Mouse (Mus musculus) stomach, postnatal 0 days (tissue): Measurements from ENCODE around the gene Tll2. TPM values are rescaled to one million over a fixed set of nuclear protein-coding genes. Genes with fewer than 3 reads are reported as not detected.

Experiments
- ATAC-seq: fragments of 200-750 bp; cut with Nextera tagmentation; 2 replicates; pipeline ENCODE4 v1.8.0; 2017; ENCODE audit not compliant: low FRiP score, low TSS enrichment
- DNase-seq: peaks from one replicate; pipeline ENCODE4 v3.0.0-alpha.2; 2016; ENCODE audit warnings: low spot score
- H3K27ac ChIP-seq: fragments of 300-500 bp; sonication (generic); replicated peaks from 2 replicates; pipeline ENCODE4 v1.5.1; 2014; ENCODE audit warnings: mild to moderate bottlenecking, control low read depth
- H3K27me3 ChIP-seq: fragments of 300-500 bp; sonication (generic); 2 replicates; pipeline ENCODE4 v1.6.1; 2014; ENCODE audit warnings: low read length; ENCODE audit not compliant: control insufficient read depth, insufficient read depth
- H3K36me3 ChIP-seq: fragments of 300-500 bp; sonication (generic); 2 replicates; pipeline ENCODE4 v1.6.1; 2014; ENCODE audit warnings: low read length, mixed read lengths; ENCODE audit not compliant: control insufficient read depth, insufficient read depth
- H3K4me1 ChIP-seq: fragments of 300-500 bp; sonication (generic); replicated peaks from 2 replicates; pipeline ENCODE4 v1.6.1; 2014; ENCODE audit warnings: antibody characterized with exemption; ENCODE audit not compliant: control insufficient read depth, insufficient read depth
- H3K4me2 ChIP-seq: fragments of 300-500 bp; sonication (generic); replicated peaks from 2 replicates; pipeline ENCODE4 v1.6.1; 2014; ENCODE audit warnings: low read depth, mild to moderate bottlenecking, control low read depth, moderate library complexity
- H3K4me3 ChIP-seq: fragments of 300-500 bp; sonication (generic); 2 replicates; pipeline ENCODE4 v1.5.1; 2014; ENCODE audit warnings: low read depth, low read length, control low read depth
- H3K9ac ChIP-seq: fragments of 300-500 bp; sonication (generic); 2 replicates; pipeline ENCODE4 v1.6.1; 2014; ENCODE audit warnings: mild to moderate bottlenecking, low read length, control low read depth, mixed read lengths
- H3K9me3 ChIP-seq: fragments of 300-500 bp; sonication (generic); 2 replicates; pipeline ENCODE4 v1.6.1; 2016; ENCODE audit warnings: low read length; ENCODE audit not compliant: control insufficient read depth
- CTCF ChIP-seq: IDR thresholded peaks from 2 replicates; pipeline ENCODE4 v1.5.1; 2016; ENCODE audit warnings: antibody characterized with exemption, low read depth, mild to moderate bottlenecking, moderate library complexity
- EP300 ChIP-seq: optimal IDR thresholded peaks from 2 replicates; pipeline ENCODE3; 2016; ENCODE audit warnings: antibody characterized with exemption
- WGBS: fragments of 180-500 bp; shearing (Covaris S2); extraction: QIAGEN DNeasy Blood & Tissue Kit; methylation state at CpG from one replicate; pipeline ENCODE4 v1.1.7; 2014; 5-methylcytosine and 5-hydroxymethylcytosine counted together
- polyA plus RNA-seq: library from polyadenylated mRNA; unstranded; fragments of >200 nt; fragmentation: Nextera tagmentation; extraction: Ambion mirVana; gene quantifications from 2 replicates; pipeline ENCODE4 v1.2.1, GENCODE M21; 2015

Tll2 gene
- polyA plus RNA-seq, 1 experiment from 2014 or later, result 0.06 TPM

DNA sequence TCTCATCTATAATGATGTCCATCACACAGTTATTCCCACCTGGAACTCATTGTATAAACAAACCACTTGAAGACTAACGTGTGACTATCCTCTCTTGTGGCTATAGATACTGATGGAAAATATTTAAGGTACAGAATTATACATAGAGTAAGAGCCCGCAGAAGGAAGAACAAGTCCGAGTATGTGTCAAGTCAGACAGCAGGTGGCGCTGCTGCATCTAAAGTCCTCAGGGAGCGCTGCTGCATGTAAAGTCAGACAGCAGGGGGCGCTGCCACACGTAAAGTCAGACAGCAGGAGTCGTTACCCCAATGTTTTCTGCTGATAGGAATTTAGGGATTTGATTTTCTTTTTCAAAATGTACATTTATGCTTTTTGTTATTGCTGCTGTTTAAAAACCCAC lies 135.1 kb downstream of the Tll2 start:
- 7% methylated on average over 8 of the region's 8 CpGs for WGBS
- TF ChIP-seq EP300 (no peak), CTCF (peak; percentile 100)

DNA sequence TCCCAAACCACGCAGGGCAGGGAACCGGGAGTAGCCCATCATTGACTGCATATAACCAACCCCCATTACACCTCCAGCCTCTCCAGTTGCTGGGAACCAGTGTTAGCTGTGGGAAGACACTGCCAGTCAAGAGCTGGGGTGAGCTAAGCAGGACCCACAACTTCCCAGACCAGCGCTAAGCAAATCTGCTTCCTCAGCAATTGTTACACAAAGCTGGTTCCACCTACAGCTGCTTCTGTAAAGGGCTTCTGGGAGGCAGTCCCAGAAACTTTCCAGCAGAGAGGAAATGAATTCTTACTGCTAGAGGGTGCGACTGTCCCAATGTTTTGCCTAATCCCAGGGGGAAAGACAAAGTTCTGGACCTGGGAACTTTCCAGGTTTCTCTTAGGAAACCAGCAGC lies 151.9 kb downstream of the Tll2 start:
- no peak overlapping the region for H3K27ac ChIP-seq
- H3K4me3 ChIP-seq, result no peak overlapping the region
- H3K36me3 ChIP-seq, result no peaks in the 10 kb centered on the region
- ATAC-seq (no peak), DNase-seq (no peak)
- H3K9me3 ChIP-seq, result no peaks in the 10 kb centered on the region
- WGBS, result 52% methylated on average over 4 of the region's 4 CpGs
- TF ChIP-seq EP300, result no peak
- no peak for TF ChIP-seq CTCF
- no peaks in the 10 kb centered on the region for H3K27me3 ChIP-seq
- H3K9ac ChIP-seq, result no peak overlapping the region
- H3K4me2 ChIP-seq, result no peak overlapping the region
- no peaks in the 10 kb centered on the region for H3K4me1 ChIP-seq

More for the DNA sequence above, 135.1 kb downstream of the Tll2 start:
- Histone ChIP-seq H3K9me3 (no peaks in the 10 kb centered on the region), H3K9ac (no peak overlapping the region), H3K27ac (no peak overlapping the region), H3K4me1 (no peaks in the 10 kb centered on the region), H3K27me3 (no peaks in the 10 kb centered on the region), H3K36me3 (no peaks in the 10 kb centered on the region), H3K4me2 (no peak overlapping the region), H3K4me3 (no peak overlapping the region)
- ATAC-seq, result peak; percentile 64
- DNase-seq, result peak; percentile 93

DNA sequence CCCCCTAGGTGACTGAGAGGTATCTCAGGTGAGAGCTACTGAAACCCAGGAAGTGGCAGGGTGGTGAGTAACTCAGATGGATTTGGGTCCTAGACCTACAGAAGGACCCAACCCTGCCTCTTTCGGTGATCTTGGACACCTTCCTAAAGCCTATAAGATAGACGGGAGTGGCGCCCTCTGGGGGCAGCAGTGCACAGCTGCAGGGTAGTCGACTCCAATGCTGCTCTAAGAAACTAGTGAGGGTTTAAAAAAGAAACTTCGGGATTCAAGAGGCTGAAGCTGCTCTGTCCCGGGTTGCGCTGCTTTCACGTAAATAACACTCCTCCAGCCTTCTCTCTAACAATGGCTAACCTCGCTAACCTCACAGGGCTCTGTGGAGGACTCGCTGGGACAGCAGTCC lies 153.1 kb downstream of the Tll2 start:
- Histone ChIP-seq H3K9me3 (no peaks in the 10 kb centered on the region), H3K4me2 (no peak overlapping the region), H3K9ac (no peak overlapping the region), H3K4me3 (no peak overlapping the region), H3K4me1 (no peaks in the 10 kb centered on the region), H3K36me3 (no peaks in the 10 kb centered on the region), H3K27me3 (no peaks in the 10 kb centered on the region), H3K27ac (no peak overlapping the region)
- DNase-seq (peak; percentile 43), ATAC-seq (no peak)
- 39% methylated on average over 10 of the region's 10 CpGs for WGBS
- TF ChIP-seq EP300, result no peak
- TF ChIP-seq CTCF, result peak; percentile 65

DNA sequence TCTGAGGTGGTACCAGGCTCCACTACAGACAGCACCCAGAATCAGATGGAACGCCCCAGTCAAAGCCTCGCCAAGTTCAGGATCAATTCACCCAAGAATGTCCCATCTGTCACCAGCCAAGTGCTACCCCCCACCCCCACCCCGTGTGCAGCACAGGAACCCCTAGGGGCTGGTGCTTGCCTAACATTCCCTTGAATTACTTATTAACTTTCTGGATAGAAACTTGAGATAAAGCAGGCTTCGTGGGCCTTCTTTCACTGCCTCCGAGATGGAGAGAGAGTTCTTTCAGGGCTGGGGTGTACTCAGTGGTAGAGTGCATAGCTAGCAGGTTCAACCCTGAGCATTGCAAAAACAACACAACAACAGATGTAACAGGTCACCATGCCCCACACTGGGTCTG lies 154.4 kb downstream of the Tll2 start:
- no peak overlapping the region for H3K4me3 ChIP-seq
- DNase-seq (no peak), ATAC-seq (no peak)
- H3K9me3 ChIP-seq, result no peaks in the 10 kb centered on the region
- H3K27ac ChIP-seq, result no peak overlapping the region
- no peaks in the 10 kb centered on the region for H3K36me3 ChIP-seq
- no peak overlapping the region for H3K4me2 ChIP-seq
- no peaks in the 10 kb centered on the region for H3K27me3 ChIP-seq
- H3K4me1 ChIP-seq, result no peaks in the 10 kb centered on the region
- no peak overlapping the region for H3K9ac ChIP-seq
- TF ChIP-seq CTCF, result no peak
- TF ChIP-seq EP300, result no peak
- WGBS, result 46% methylated on average over 5 of the region's 5 CpGs

DNA sequence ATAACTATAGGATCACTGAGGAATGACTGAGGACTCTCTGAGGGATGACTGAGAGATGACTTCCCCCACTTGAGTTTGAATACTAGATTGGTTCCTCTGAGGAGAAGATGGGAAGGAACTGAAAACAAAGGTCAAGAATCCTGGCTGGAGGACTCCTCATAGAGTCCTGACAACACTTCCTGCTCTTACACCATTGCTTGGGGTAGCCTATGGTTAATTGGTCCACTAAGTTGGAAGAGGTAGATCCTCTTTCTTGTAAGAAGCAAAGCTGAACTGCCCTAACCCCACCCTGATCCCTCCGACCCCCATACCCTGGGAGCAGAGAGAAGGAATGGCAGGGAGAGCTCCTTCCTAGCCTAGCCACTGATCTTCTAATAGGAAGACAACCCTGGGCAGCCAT lies 154.9 kb downstream of the Tll2 start:
- H3K27me3 ChIP-seq, result no peaks in the 10 kb centered on the region
- WGBS, result 72% methylated on average over 1 of the region's 1 CpGs
- ATAC-seq, result no peak

DNA sequence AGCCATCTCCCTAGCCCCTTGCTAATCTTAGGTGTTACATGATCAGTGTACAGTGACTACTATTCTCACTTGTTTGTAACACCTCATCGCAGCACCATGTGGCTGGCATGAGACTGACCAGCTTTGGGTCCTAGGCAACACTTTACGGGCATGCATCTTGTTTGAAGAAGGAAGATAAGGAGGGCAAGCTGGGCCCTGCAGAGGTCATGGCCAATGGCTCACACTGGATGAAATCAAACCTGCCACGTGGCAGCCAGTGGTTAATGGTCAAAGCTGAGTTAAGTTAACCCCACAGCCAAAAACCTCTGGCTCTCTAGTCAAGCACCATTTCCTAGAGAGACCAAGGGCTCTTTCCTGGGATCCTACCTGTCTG lies 158.5 kb downstream of the Tll2 start:
- DNase-seq (no peak), ATAC-seq (no peak)
- Histone ChIP-seq H3K27ac (no peak overlapping the region), H3K4me1 (no peaks in the 10 kb centered on the region), H3K4me3 (no peak overlapping the region), H3K9me3 (no peaks in the 10 kb centered on the region), H3K27me3 (no peaks in the 10 kb centered on the region), H3K9ac (no peak overlapping the region), H3K36me3 (no peaks in the 10 kb centered on the region), H3K4me2 (no peak overlapping the region)
- no peak for TF ChIP-seq CTCF
- TF ChIP-seq EP300, result no peak
- 61% methylated on average over 3 of the region's 3 CpGs for WGBS

More for the DNA sequence above, 154.9 kb downstream of the Tll2 start:
- DNase-seq, result no peak
- H3K4me2 ChIP-seq, result no peak overlapping the region
- H3K4me3 ChIP-seq, result no peak overlapping the region
- H3K36me3 ChIP-seq, result no peaks in the 10 kb centered on the region
- no peak for TF ChIP-seq CTCF
- TF ChIP-seq EP300, result no peak
- no peak overlapping the region for H3K9ac ChIP-seq
- no peaks in the 10 kb centered on the region for H3K9me3 ChIP-seq
- no peaks in the 10 kb centered on the region for H3K4me1 ChIP-seq
- H3K27ac ChIP-seq, result no peak overlapping the region
